Mouse (Mus musculus) heart, embryonic 14.5 days (tissue): Measurements from ENCODE around the gene Xpo6. TPM values are rescaled to one million over a fixed set of nuclear protein-coding genes. Genes with fewer than 3 reads are reported as not detected.

Source experiments
- ATAC-seq: fragments of 200-750 bp; cut with Nextera tagmentation; 2 replicates; pipeline ENCODE4 v1.8.0; 2017; ENCODE audit warnings: low read depth, moderate TSS enrichment; ENCODE audit not compliant: insufficient number of reproducible peaks, insufficient read depth, low FRiP score
- H3K27ac ChIP-seq, 2 experiments: fragments of 200-500 bp in 1 of 2; fragments of 300-500 bp in 1 of 2; sonication (generic) in 1 of 2; replicated peaks in 1 of 2; 2 replicates each; pipeline ENCODE4 v1.5.1; 2012 to 2014; ENCODE audit warnings: low read depth in 2 of 2, low read length in 2 of 2, control low read depth in 1 of 2, mild to moderate bottlenecking in 1 of 2, mixed read lengths in 1 of 2; ENCODE audit not compliant: control insufficient read depth in 1 of 2, insufficient read depth in 1 of 2
- H3K27me3 ChIP-seq: fragments of 300-500 bp; sonication (generic); 2 replicates; pipeline ENCODE4 v1.6.1; 2014; ENCODE audit warnings: mild to moderate bottlenecking, low read length, control low read depth; ENCODE audit not compliant: control insufficient read depth, insufficient read depth
- H3K36me3 ChIP-seq: fragments of 300-500 bp; sonication (generic); 2 replicates; pipeline ENCODE4 v1.6.1; 2014; ENCODE audit warnings: mild to moderate bottlenecking, control low read depth, low read length, mixed read lengths; ENCODE audit not compliant: control insufficient read depth, insufficient read depth
- H3K4me1 ChIP-seq, 2 experiments: fragments of 200-500 bp in 1 of 2; fragments of 300-500 bp in 1 of 2; sonication (generic) in 1 of 2; 2 replicates each; pipeline ENCODE4 v1.6.1; 2012 to 2014; ENCODE audit warnings: low read length in 2 of 2, control low read depth in 1 of 2, mixed read lengths in 1 of 2; ENCODE audit not compliant: control insufficient read depth in 2 of 2, insufficient read depth in 2 of 2
- H3K4me2 ChIP-seq: fragments of 300-500 bp; sonication (generic); 2 replicates; pipeline ENCODE4 v1.6.1; 2014; ENCODE audit warnings: mild to moderate bottlenecking, low read length
- H3K4me3 ChIP-seq, 2 experiments: fragments of 200-500 bp in 1 of 2; fragments of 300-500 bp in 1 of 2; sonication (generic) in 1 of 2; 2 replicates each; pipeline ENCODE4 v1.5.1; 2012 to 2014; ENCODE audit warnings: low read length in 2 of 2, mild to moderate bottlenecking in 2 of 2, control low read depth in 1 of 2, low read depth in 1 of 2, moderate library complexity in 1 of 2; ENCODE audit not compliant: control insufficient read depth in 1 of 2, insufficient read depth in 1 of 2
- H3K9ac ChIP-seq: fragments of 300-500 bp; sonication (generic); 2 replicates; pipeline ENCODE4 v1.6.1; 2014; ENCODE audit warnings: mild to moderate bottlenecking, low read length
- H3K9me3 ChIP-seq: fragments of 300-500 bp; sonication (generic); 2 replicates; pipeline ENCODE4 v1.6.1; 2016; ENCODE audit warnings: low read length, control low read depth; ENCODE audit not compliant: control insufficient read depth
- WGBS: fragments of 180-500 bp; shearing (Covaris S2); extraction: QIAGEN DNeasy Blood & Tissue Kit; methylation state at CpG from one replicate; pipeline ENCODE4 v1.1.7; 2014; 5-methylcytosine and 5-hydroxymethylcytosine counted together
- polyA plus RNA-seq: library from polyadenylated mRNA; unstranded; fragments of >200 nt; fragmentation: Nextera tagmentation; extraction: Ambion mirVana; gene quantifications from 2 replicates; pipeline ENCODE4 v1.2.1, GENCODE M21; 2014

Xpo6 gene
- polyA plus RNA-seq, 1 experiment from 2014 or later, result 33.8 TPM

DNA sequence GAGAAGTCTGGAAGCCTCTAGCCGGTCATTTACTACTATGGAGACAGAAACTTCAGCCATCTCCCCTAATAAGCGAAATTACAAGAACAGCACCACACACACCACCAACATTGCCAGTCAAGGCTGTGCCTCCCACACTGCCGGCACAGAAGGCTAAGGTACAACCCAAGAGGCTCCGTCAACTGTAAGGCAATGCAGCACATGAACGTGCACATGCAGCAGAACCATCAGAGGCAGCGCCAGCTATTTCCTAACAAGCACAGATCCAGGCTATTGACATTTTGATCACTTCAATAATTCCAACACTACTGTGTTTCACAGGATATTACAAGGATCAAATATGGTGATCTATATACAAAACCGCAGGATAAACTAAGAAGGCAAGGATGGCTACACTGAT lies 24.8 kb downstream of the Xpo6 start:
- no peaks in the 10 kb centered on the region for H3K27me3 ChIP-seq
- no peak overlapping the region for H3K27ac ChIP-seq
- H3K9ac ChIP-seq, result no peak overlapping the region
- WGBS, result 79% methylated on average over 7 of the region's 7 CpGs
- ATAC-seq, result no peak
- no peak overlapping the region for H3K4me3 ChIP-seq
- H3K9me3 ChIP-seq, result no peaks in the 10 kb centered on the region
- H3K36me3 ChIP-seq, result peaks cover 23% of the 10 kb centered on the region
- no peak overlapping the region for H3K4me2 ChIP-seq
- H3K4me1 ChIP-seq, result peaks cover 0 to 20% of the 10 kb centered on the region in 2 experiments; a peak in 2 of 4 replicates

DNA sequence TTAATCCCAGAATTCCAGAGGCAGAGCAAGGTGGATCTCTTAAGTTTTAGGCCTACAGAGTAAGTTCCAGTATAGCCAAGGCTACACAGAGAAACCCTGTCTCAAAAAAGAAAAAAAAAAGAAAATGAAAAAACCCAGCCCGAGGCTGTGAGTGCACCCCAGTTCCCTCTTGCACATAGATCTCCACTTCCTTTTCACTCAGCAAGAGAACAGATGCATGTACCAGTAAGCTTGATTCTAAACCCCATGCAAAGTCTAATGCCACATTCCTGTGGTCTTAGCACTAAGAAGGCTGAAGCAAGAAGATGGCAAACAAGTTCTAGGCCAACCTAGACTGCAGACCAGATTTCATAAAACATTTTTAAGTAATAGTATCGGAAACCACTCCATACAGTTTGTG lies 25.4 kb downstream of the Xpo6 start:
- peaks cover 25% of the 10 kb centered on the region for H3K36me3 ChIP-seq
- H3K27me3 ChIP-seq, result no peaks in the 10 kb centered on the region
- no peak overlapping the region for H3K9ac ChIP-seq
- 87% methylated on average over 2 of the region's 2 CpGs for WGBS
- no peaks in the 10 kb centered on the region for H3K9me3 ChIP-seq
- ATAC-seq, result no peak
- H3K4me1 ChIP-seq, result peaks cover 0 to 17% of the 10 kb centered on the region in 2 experiments; a peak in 2 of 4 replicates
- H3K4me2 ChIP-seq, result no peak overlapping the region
- H3K27ac ChIP-seq, result no peak overlapping the region
- no peak overlapping the region for H3K4me3 ChIP-seq

GRCm38 (mm10) chr7:126172001-126172400 lies 28.3 kb downstream of the Xpo6 start:
- no peak for ATAC-seq
- Histone ChIP-seq H3K9ac (no peak overlapping the region), H3K4me1 (peaks cover 2 to 10% of the 10 kb centered on the region in 2 experiments; a peak in 3 of 4 replicates), H3K9me3 (no peaks in the 10 kb centered on the region), H3K4me2 (no peak overlapping the region), H3K27ac (no peak overlapping the region), H3K27me3 (no peaks in the 10 kb centered on the region), H3K4me3 (no peak overlapping the region), H3K36me3 (peaks cover 35% of the 10 kb centered on the region)
- WGBS, result 85% methylated on average over 3 of the region's 3 CpGs

DNA sequence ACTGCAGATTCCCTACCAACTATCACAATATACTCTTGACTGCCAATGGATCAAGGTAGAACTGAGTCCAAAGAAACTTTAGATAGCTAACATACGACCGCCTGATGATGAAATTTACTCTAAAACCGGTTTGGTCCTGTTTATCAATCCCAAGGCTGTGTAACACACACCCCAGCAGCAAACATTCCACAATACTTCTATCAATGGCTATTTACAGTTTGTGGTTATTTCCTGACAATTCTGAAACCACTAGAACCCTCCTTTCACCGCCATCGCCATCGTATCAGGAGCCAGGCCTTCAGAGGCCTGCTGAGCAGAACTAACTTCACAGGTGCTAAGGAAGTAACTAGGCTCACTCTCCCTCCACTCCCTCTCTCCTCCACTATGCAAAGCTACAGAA lies 31.7 kb downstream of the Xpo6 start:
- Histone ChIP-seq H3K4me3 (no peak overlapping the region), H3K36me3 (peaks cover 56% of the 10 kb centered on the region), H3K4me2 (no peak overlapping the region), H3K9me3 (no peaks in the 10 kb centered on the region), H3K27ac (no peak overlapping the region), H3K4me1 (peaks cover 2 to 9% of the 10 kb centered on the region in 2 experiments; a peak in 3 of 4 replicates), H3K27me3 (no peaks in the 10 kb centered on the region), H3K9ac (no peak overlapping the region)
- no peak for ATAC-seq
- 88% methylated on average over 6 of the region's 6 CpGs for WGBS

DNA sequence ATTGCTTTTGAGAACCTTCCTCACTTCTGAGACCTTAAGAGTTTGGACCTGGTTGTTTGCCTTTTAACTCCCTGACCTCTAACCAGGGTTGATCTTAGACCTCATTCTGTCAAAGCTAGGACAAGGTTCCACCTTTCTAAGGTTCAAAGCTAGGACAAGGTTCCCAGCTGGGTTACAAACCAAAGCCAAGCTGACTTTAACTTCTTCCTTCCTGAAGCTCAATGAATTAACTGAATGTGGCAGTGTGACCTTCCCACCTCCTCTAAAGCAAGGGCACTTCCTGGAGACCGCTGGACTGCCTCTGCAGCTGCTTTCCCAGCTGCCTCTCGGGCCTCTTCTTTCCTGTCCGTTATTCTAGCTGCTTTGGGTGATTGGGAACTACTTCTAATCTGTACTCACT lies 32.9 kb downstream of the Xpo6 start:
- Histone ChIP-seq H3K36me3 (peaks cover 49% of the 10 kb centered on the region), H3K4me2 (no peak overlapping the region), H3K4me1 (peaks cover 2 to 9% of the 10 kb centered on the region in 2 experiments; a peak in 3 of 4 replicates), H3K27ac (peak overlapping the region; percentile 64 to 78), H3K9me3 (no peaks in the 10 kb centered on the region), H3K9ac (0 out of 2 replicates have a peak overlapping the region, but pooled peaks have one; percentile 16), H3K4me3 (no peak overlapping the region), H3K27me3 (no peaks in the 10 kb centered on the region)
- 16% methylated on average over 3 of the region's 3 CpGs for WGBS
- ATAC-seq, result no peak

DNA sequence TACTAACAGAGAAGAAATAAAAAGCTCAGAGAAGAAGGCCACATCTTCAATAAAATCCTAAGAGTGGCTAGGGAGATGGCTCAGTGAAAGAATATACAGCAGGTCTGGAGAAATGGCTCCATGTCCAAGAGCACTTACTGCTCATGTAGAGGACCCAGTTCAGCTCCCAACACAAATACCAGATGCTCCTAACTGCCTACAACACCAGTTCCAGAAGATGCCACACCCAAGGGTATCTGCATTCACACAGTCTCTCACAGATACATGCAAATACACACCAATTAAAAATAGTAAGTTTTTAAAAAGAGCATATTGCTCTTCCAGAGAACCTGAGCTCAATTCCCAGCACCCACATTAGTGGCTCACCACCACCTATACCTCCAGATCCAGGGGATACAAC lies 33.7 kb downstream of the Xpo6 start:
- Histone ChIP-seq H3K36me3 (peaks cover 47% of the 10 kb centered on the region), H3K9me3 (no peaks in the 10 kb centered on the region), H3K4me1 (peaks cover 2 to 9% of the 10 kb centered on the region in 2 experiments; a peak in 3 of 4 replicates), H3K9ac (no peak overlapping the region), H3K4me2 (no peak overlapping the region), H3K27ac (no peak overlapping the region), H3K27me3 (no peaks in the 10 kb centered on the region), H3K4me3 (no peak overlapping the region)
- ATAC-seq, result no peak

GRCm38 (mm10) chr7:126158238-126158637 lies 42.1 kb downstream of the Xpo6 start:
- no peak for ATAC-seq
- 91% methylated on average over 3 of the region's 3 CpGs for WGBS
- Histone ChIP-seq H3K9ac (no peak overlapping the region), H3K27me3 (no peaks in the 10 kb centered on the region), H3K4me2 (no peak overlapping the region), H3K9me3 (no peaks in the 10 kb centered on the region), H3K36me3 (peaks cover 68% of the 10 kb centered on the region), H3K4me3 (no peak overlapping the region), H3K4me1 (no peaks in the 10 kb centered on the region), H3K27ac (no peak overlapping the region)

- peaks cover 81% of the 10 kb centered on the region for H3K36me3 ChIP-seq
These were observed 44.6 kb downstream of the Xpo6 start for GRCm38 (mm10) chr7:126155746-126156145.

More at GRCm38 (mm10) chr7:126155746-126156145, 44.6 kb downstream of the Xpo6 start:
- H3K27ac ChIP-seq, result no peak overlapping the region
- no peaks in the 10 kb centered on the region for H3K9me3 ChIP-seq
- no peak for ATAC-seq
- H3K4me1 ChIP-seq, result no peaks in the 10 kb centered on the region
- no peaks in the 10 kb centered on the region for H3K27me3 ChIP-seq
- WGBS, result 95% methylated on average over 1 of the region's 1 CpGs
- no peak overlapping the region for H3K4me3 ChIP-seq
- H3K9ac ChIP-seq, result no peak overlapping the region
- no peak overlapping the region for H3K4me2 ChIP-seq
